Mouse (Mus musculus) activated CD4-positive, CD25-positive, alpha-beta regulatory T cell, adult 4 months (primary cell): ENCODE measurements around the gene Vmn1r60. TPM values are rescaled to one million over a fixed set of nuclear protein-coding genes. Genes with fewer than 3 reads are reported as not detected.
"Not testable (repeated sequence)": the region's sequence is repeated elsewhere in the genome, so short reads cannot be mapped to it uniquely, and the experiment has no call there.

Source experiments
- ATAC-seq: one replicate; pipeline ENCODE4 v1.8.0; 2017
- polyA plus RNA-seq, 2 experiments: library from polyadenylated mRNA; unstranded; fragments of 100-300 nt; shearing (Covaris generic); gene quantifications; one replicate each; pipeline ENCODE4 v1.2.1; 2017

Gene Vmn1r60
- not detected for polyA plus RNA-seq

DNA sequence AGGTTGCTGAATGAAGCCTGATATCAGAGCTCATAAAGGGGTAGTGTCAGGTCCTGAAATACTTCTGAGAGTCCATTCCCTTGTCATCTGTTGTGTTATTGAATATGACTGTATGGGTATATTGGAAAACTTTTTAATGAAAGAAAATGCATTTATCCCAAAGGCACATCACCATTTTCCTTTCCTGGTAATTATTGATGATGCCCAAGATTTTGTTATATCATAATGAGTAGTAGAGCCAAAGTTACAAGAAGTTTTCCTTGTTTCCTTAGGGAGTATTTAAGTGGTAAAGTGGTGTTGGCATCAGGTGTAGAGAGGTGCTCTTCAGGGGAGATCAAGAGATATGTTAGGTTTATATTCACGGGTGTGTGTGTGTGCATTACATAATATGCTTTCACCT, at the start of gene Vmn1r60:
Gene Vmn1r60 (minus strand): TSS at position 101 of the 400 bp plus-strand sequence.
- not testable (repeated sequence) for ATAC-seq

DNA sequence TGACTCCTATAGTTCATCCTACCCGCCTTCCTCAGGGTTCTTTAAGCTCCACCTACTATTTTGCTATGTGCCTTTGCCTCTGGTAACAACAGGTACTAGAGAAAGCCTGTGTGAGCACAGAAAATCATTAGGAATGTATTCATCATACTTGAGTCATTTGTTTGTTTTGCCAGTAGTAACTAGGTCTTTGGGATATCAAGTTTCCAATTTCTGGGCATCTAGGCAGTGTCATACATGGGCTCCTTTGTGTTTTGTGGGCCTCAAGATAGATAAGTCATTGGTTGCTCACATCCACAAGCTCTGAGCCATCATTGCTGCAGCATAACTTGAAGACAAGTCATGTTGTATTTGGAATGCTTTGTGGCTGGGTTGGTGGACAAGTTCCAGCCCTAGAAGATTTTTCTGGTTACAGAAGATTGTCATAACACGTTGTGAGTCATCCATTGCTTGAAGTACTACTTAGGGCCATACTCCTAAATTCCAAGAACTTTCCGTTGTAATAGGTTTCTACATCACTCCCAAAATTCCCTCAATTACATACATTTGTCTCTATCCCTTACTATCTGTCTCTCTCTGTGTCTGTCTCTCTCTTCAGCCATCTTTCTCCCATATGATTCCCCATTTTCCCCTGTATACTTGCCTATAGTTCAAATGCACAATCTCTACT, 6.2 kb downstream of the Vmn1r60 start:
- not testable (repeated sequence) for ATAC-seq

DNA sequence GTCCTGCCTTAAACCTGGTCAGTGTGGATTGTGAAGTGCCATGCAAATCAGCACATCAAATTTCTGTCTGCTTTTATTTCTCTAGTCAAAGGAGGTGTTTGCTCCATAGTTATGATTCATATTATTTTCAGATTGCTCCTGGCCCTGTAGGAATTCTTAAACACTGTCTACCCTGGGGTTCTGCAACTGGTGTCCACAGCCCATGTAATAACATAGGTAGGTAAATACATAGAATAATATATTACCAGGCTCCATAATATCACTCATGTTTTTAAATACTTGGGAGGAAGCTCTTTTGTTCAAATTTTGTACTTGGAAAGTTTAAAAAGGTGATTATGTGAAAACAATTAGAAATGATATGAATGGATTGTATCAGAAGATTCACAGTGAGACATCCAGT, 53.3 kb downstream of the Vmn1r60 start, which contains the start of gene Vmn2r28:
Gene Vmn2r28 (minus strand): TSS at position 101 of the 400 bp plus-strand sequence.
- ATAC-seq: not testable (repeated sequence)

Other genes starting within 250 kb of the Vmn1r60 start
- not detected for gene Gm5065, start 196.8 kb downstream of the Vmn1r60 start, polyA plus RNA-seq
- gene Nlrp2, start 196.3 kb downstream of the Vmn1r60 start, polyA plus RNA-seq: not detected
- gene Vmn1r58, start 133.9 kb downstream of the Vmn1r60 start, polyA plus RNA-seq: under 1 TPM in 1 of 2 experiments, not detected in 1; 0.05 TPM
- gene Vmn1r59, start 90.5 kb downstream of the Vmn1r60 start, polyA plus RNA-seq: not detected
- gene Vmn2r28, start 53.4 kb downstream of the Vmn1r60 start, polyA plus RNA-seq: not detected
- under 1 TPM in 1 of 2 experiments, not detected in 1; 0.07 TPM for gene Vmn1r61, start 66.0 kb upstream of the Vmn1r60 start, polyA plus RNA-seq
- not detected for gene Vmn1r62, start 126.3 kb upstream of the Vmn1r60 start, polyA plus RNA-seq